Mouse (Mus musculus): Measurements from ENCODE around the gene Lmo2. TPM values are rescaled to one million over a fixed set of nuclear protein-coding genes. Genes with fewer than 3 reads are reported as not detected.

The Lmo2 gene
- polyA plus RNA-seq, 1 experiment from 2014 or later = 27.1 TPM

DNA sequence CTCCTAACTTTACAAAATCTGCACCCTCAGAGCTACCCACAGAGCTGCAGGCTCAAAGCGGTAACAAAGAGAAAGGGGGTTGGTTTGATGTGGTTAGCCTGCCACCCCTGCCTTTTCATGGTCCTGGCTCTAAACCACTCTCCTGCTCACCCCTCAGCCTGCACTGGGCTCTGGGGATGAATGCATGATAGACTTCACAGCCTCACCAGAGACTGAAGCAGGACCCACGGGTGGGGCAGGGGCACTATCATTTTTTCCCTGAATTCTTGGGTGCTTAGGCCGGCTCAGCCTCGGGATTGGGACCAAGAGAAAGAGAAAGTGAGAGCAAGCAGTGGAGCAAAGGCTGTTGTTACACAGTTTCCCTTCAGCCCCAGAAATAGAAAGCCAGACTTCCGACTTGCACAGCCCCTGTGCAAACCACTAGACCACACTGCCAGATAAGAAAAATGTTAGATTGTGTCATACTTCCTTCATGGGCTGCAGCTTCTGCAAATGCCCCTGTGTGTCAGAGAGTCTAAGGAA lies 12.2 kb upstream of the Lmo2 start:
- Histone ChIP-seq H3K4me2 (no peak overlapping the region), H3K4me3 (replicated peaks) (no peak overlapping the region), H3K27me3 (replicated peaks) (no peaks in the 10 kb centered on the region), H3K4me1 (no peaks in the 10 kb centered on the region), H3K9ac (no peak overlapping the region), H3K36me3 (no peaks in the 10 kb centered on the region), H3K9me3 (no peaks in the 10 kb centered on the region), H3K27ac (no peak overlapping the region)
- no peak for ATAC-seq (ENCODE audit: insufficient read depth, low FRiP score, low read depth)
- WGBS = 71% methylated on average over 5 of the region's 5 CpGs

- Histone ChIP-seq H3K36me3 (no peaks in the 10 kb centered on the region), H3K9me3 (no peaks in the 10 kb centered on the region), H3K4me1 (no peaks in the 10 kb centered on the region), H3K9ac (no peak overlapping the region), H3K27me3 (replicated peaks) (no peaks in the 10 kb centered on the region), H3K4me2 (no peak overlapping the region), H3K27ac (no peak overlapping the region), H3K4me3 (replicated peaks) (no peak overlapping the region)
- ATAC-seq (ENCODE audit: insufficient read depth, low FRiP score, low read depth) = no peak
- 74% methylated on average over 8 of the region's 8 CpGs for WGBS
These were observed 10.9 kb upstream of the Lmo2 start for GRCm38 (mm10) chr2:103946892-103947291.

GRCm38 (mm10) chr2:103947982-103948655 lies 9.7 kb upstream of the Lmo2 start:
- WGBS = 52% methylated on average over 8 of the region's 8 CpGs
- H3K36me3 ChIP-seq = no peaks in the 10 kb centered on the region
- H3K4me2 ChIP-seq = no peak overlapping the region
- no peak overlapping the region for H3K27ac ChIP-seq
- no peaks in the 10 kb centered on the region for H3K9me3 ChIP-seq
- no peak for ATAC-seq (ENCODE audit: insufficient read depth, low FRiP score, low read depth)
- H3K4me1 ChIP-seq = no peaks in the 10 kb centered on the region
- no peak overlapping the region for H3K4me3 ChIP-seq (replicated peaks)
- H3K27me3 ChIP-seq (replicated peaks) = no peaks in the 10 kb centered on the region
- no peak overlapping the region for H3K9ac ChIP-seq

GRCm38 (mm10) chr2:103953050-103953835 lies 4.5 kb upstream of the Lmo2 start:
- WGBS = 87% methylated on average over 6 of the region's 6 CpGs
- H3K9ac ChIP-seq = no peak overlapping the region
- no peak overlapping the region for H3K4me3 ChIP-seq (replicated peaks)
- H3K27ac ChIP-seq = no peak overlapping the region
- no peaks in the 10 kb centered on the region for H3K9me3 ChIP-seq
- H3K27me3 ChIP-seq (replicated peaks) = no peaks in the 10 kb centered on the region
- no peak overlapping the region for H3K4me2 ChIP-seq
- H3K36me3 ChIP-seq = no peaks in the 10 kb centered on the region
- no peak for ATAC-seq (ENCODE audit: insufficient read depth, low FRiP score, low read depth)
- no peaks in the 10 kb centered on the region for H3K4me1 ChIP-seq

GRCm38 (mm10) chr2:103955714-103956113 lies 2.1 kb upstream of the Lmo2 start:
- no peaks in the 10 kb centered on the region for H3K27me3 ChIP-seq (replicated peaks)
- no peak overlapping the region for H3K4me2 ChIP-seq
- H3K4me1 ChIP-seq = no peaks in the 10 kb centered on the region
- no peaks in the 10 kb centered on the region for H3K9me3 ChIP-seq
- H3K9ac ChIP-seq = no peak overlapping the region
- WGBS = 76% methylated on average over 3 of the region's 3 CpGs
- ATAC-seq (ENCODE audit: insufficient read depth, low FRiP score, low read depth) = no peak
- H3K4me3 ChIP-seq (replicated peaks) = no peak overlapping the region
- no peaks in the 10 kb centered on the region for H3K36me3 ChIP-seq
- H3K27ac ChIP-seq = no peak overlapping the region

DNA sequence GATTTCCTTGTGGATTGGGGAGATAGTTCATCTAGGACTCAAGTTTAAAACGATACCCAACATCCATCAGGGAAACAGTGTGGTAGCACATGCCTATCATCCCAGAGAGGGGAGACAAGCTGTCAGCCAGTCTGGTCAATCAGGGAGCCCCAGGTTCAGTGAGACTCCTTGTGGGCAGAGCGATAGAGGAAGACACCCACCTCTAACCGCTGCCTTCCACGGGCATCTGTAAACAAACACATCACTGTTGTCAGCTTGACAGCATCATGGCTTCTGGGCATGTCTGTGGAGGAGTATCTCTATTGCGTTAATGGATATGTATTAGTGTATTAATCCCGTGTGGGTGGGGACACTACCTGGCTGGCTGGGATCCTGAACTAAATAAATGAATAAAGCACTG lies 919 bp upstream of the Lmo2 start:
- no peak overlapping the region for H3K4me3 ChIP-seq (replicated peaks)
- no peak overlapping the region for H3K4me2 ChIP-seq
- H3K9me3 ChIP-seq = no peaks in the 10 kb centered on the region
- H3K27ac ChIP-seq = no peak overlapping the region
- 76% methylated on average over 6 of the region's 6 CpGs for WGBS
- peak; percentile 90; the same call in 1 of the 2 replicates for ATAC-seq (ENCODE audit: insufficient read depth, low FRiP score, low read depth)
- H3K27me3 ChIP-seq (replicated peaks) = no peaks in the 10 kb centered on the region
- no peaks in the 10 kb centered on the region for H3K36me3 ChIP-seq
- H3K9ac ChIP-seq = no peak overlapping the region
- no peaks in the 10 kb centered on the region for H3K4me1 ChIP-seq

DNA sequence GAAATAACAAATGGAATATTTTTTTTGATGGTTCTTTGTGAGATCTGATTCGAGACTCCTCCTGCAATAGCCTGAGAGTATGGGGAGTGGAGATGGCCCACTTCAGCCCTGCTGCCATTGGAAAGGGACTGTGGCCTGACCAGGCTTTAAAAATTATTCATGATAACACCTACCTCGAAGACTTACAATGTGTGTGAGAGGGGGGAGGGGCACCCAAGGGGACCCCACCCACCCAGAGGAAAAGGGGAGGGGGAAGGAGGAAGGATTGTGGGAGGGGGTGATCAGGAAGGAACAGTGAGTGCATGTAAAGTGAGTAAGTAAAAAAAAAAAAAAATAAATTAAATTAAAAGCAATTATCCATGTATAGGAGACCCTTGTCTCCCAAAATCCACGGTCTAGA lies 848 bp downstream of the Lmo2 start:
- no peak overlapping the region for H3K9ac ChIP-seq
- H3K9me3 ChIP-seq = no peaks in the 10 kb centered on the region
- H3K27me3 ChIP-seq (replicated peaks) = no peaks in the 10 kb centered on the region
- WGBS = 54% methylated on average over 3 of the region's 3 CpGs
- no peaks in the 10 kb centered on the region for H3K4me1 ChIP-seq
- H3K4me3 ChIP-seq (replicated peaks) = no peak overlapping the region
- no peak overlapping the region for H3K4me2 ChIP-seq
- no peaks in the 10 kb centered on the region for H3K36me3 ChIP-seq
- ATAC-seq (ENCODE audit: insufficient read depth, low FRiP score, low read depth) = no peak; the same call in 1 of the 2 replicates
- H3K27ac ChIP-seq = no peak overlapping the region

DNA sequence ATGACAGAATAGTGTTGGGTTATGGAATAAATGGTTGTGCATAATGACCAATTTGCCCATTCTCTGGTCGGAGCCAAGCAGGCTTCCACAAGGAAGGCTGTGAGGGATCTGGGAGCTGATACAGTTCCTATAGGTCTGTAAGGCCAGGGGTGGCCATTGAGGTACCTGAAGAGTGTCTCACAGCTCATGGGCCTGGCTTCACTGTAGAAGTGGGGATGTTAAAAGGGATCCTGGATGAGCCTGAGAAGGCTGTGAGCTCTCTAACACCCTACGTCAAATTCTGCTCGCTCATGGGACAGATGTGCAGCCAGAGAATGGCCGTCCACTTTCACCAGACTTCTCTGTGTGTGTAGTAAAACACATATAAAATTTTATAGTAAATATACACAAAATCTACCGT lies 1.3 kb downstream of the Lmo2 start:
- Histone ChIP-seq H3K27me3 (replicated peaks) (no peaks in the 10 kb centered on the region), H3K4me1 (no peaks in the 10 kb centered on the region), H3K9me3 (no peaks in the 10 kb centered on the region), H3K36me3 (no peaks in the 10 kb centered on the region), H3K4me3 (replicated peaks) (no peak overlapping the region), H3K9ac (no peak overlapping the region), H3K27ac (no peak overlapping the region), H3K4me2 (no peak overlapping the region)
- 84% methylated on average over 5 of the region's 5 CpGs for WGBS
- ATAC-seq (ENCODE audit: insufficient read depth, low FRiP score, low read depth) = no peak

DNA sequence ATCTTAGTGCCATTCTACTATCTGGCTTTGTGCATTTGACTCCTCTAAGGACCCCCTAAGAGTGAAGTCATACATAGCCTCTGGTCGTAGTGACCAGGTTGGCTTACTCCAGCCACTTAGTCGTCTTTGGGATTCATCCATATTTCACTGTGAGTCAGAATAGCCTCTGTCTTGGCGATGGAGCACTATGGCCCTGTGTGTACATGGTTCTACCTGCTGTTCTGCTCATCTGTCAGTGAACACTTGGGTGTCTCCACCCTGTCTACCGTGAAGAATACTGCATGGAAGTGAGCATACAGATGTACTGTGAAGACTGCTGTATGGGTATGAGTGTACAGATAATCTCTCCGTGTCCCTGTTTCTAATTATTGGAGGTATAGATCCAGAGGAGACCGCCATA lies 1.8 kb downstream of the Lmo2 start:
- H3K4me2 ChIP-seq = no peak overlapping the region
- no peaks in the 10 kb centered on the region for H3K9me3 ChIP-seq
- no peak overlapping the region for H3K4me3 ChIP-seq (replicated peaks)
- H3K4me1 ChIP-seq = no peaks in the 10 kb centered on the region
- H3K9ac ChIP-seq = no peak overlapping the region
- no peak overlapping the region for H3K27ac ChIP-seq
- no peak for ATAC-seq (ENCODE audit: insufficient read depth, low FRiP score, low read depth)
- H3K36me3 ChIP-seq = no peaks in the 10 kb centered on the region
- whole genome bisulfite sequencing = 84% methylated on average over 6 of the region's 6 CpGs
- no peaks in the 10 kb centered on the region for H3K27me3 ChIP-seq (replicated peaks)

- Histone ChIP-seq H3K27ac (no peak overlapping the region), H3K4me1 (no peaks in the 10 kb centered on the region), H3K27me3 (replicated peaks) (no peaks in the 10 kb centered on the region), H3K9ac (no peak overlapping the region), H3K4me2 (no peak overlapping the region), H3K4me3 (replicated peaks) (no peak overlapping the region), H3K9me3 (no peaks in the 10 kb centered on the region), H3K36me3 (no peaks in the 10 kb centered on the region)
- 69% methylated on average over 4 of the region's 4 CpGs for WGBS
- no peak for ATAC-seq (ENCODE audit: insufficient read depth, low FRiP score, low read depth)
These were observed 4.6 kb downstream of the Lmo2 start for GRCm38 (mm10) chr2:103962349-103962748.

DNA sequence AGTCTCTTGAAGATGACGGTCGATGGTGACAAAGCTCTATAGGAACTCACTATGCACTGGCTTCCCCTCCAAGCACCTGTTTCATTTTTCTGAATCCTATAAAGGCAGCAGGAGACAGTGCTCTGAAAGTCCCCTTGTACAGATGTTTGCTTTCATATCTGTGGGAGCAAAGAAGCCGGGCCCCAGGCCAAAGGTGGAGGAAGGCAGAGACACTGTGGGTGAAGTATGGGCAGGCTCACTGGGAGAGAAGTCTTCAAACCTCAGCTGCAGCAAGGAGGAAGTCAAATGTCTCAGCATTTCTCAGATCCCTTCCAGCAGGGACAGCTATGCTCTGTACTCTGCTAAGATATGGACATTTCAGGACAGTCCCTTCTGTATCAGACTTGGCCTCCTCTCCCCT lies 7.6 kb downstream of the Lmo2 start:
- ATAC-seq (ENCODE audit: insufficient read depth, low FRiP score, low read depth) = no peak

DNA sequence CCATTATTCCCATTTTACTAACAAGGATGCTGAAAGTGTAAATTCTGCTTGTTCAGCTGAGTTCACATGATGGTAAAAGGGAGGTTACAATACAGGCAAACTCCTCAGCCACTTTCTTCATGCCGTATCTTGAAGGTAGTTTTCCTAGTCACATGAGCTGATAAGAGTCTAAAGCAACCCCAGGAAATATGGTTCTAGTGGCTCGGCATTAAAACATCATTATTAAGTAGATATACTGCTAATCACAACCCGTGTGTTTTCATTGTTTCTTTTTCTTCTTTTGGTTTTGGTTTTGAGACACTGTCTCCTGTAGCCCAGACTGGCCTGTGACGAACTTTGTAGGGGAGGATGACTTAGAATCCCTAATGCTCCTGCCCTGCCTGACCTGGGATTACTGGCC lies 10.4 kb downstream of the Lmo2 start:
- Histone ChIP-seq H3K27ac (no peak overlapping the region), H3K4me3 (replicated peaks) (no peak overlapping the region), H3K4me2 (no peak overlapping the region), H3K9ac (no peak overlapping the region), H3K4me1 (peaks cover 12% of the 10 kb centered on the region), H3K36me3 (no peaks in the 10 kb centered on the region), H3K9me3 (no peaks in the 10 kb centered on the region), H3K27me3 (replicated peaks) (peaks cover 18% of the 10 kb centered on the region)
- ATAC-seq (ENCODE audit: insufficient read depth, low FRiP score, low read depth) = no peak
- 67% methylated on average over 4 of the region's 4 CpGs for WGBS

More for the DNA sequence above, 7.6 kb downstream of the Lmo2 start:
- Histone ChIP-seq H3K4me3 (replicated peaks) (no peak overlapping the region), H3K27ac (no peak overlapping the region), H3K27me3 (replicated peaks) (peaks cover 5% of the 10 kb centered on the region), H3K9ac (no peak overlapping the region), H3K4me1 (peaks cover 6% of the 10 kb centered on the region), H3K36me3 (no peaks in the 10 kb centered on the region), H3K9me3 (no peaks in the 10 kb centered on the region), H3K4me2 (no peak overlapping the region)
- WGBS = 80% methylated on average over 3 of the region's 3 CpGs
